Mouse (Mus musculus) liver, postnatal 0 days (tissue): ENCODE results near the gene Dlg4. TPM values are rescaled to one million over a fixed set of nuclear protein-coding genes. Genes with fewer than 3 reads are reported as not detected.

ENCODE experiments used
- ATAC-seq: fragments of 200-750 bp; cut with Nextera tagmentation; 2 replicates; pipeline ENCODE4 v1.8.0; 2017; ENCODE audit warnings: mild to moderate bottlenecking, moderate library complexity
- DNase-seq: peaks from one replicate; pipeline ENCODE4 v3.0.0-alpha.2; 2016
- H3K27ac ChIP-seq: fragments of 300-500 bp; sonication (generic); 2 replicates; pipeline ENCODE4 v1.5.1; 2014; ENCODE audit warnings: antibody characterized with exemption, moderate library complexity, mild to moderate bottlenecking, low read depth
- H3K27me3 ChIP-seq: fragments of 300-500 bp; sonication (generic); 2 replicates; pipeline ENCODE4 v1.6.1; 2014; ENCODE audit warnings: low read length, control low read depth, mixed read lengths; ENCODE audit not compliant: insufficient read depth
- H3K36me3 ChIP-seq: fragments of 300-500 bp; sonication (generic); replicated peaks from 2 replicates; pipeline ENCODE4 v1.6.1; 2014; ENCODE audit warnings: mild to moderate bottlenecking, control low read depth, low read length, moderate library complexity, mixed read lengths; ENCODE audit not compliant: insufficient read depth
- H3K4me1 ChIP-seq: fragments of 300-500 bp; sonication (generic); 2 replicates; pipeline ENCODE4 v1.6.1; 2014; ENCODE audit warnings: antibody characterized with exemption, mild to moderate bottlenecking, control low read depth; ENCODE audit not compliant: insufficient read depth
- H3K4me2 ChIP-seq: fragments of 300-500 bp; sonication (generic); 2 replicates; pipeline ENCODE4 v1.6.1; 2014; ENCODE audit warnings: low read depth, mild to moderate bottlenecking, low read length, moderate library complexity, mixed read lengths
- H3K4me3 ChIP-seq: fragments of 300-500 bp; sonication (generic); 2 replicates; pipeline ENCODE4 v1.5.1; 2014; ENCODE audit warnings: low read depth, low read length
- H3K9ac ChIP-seq: fragments of 300-500 bp; sonication (generic); replicated peaks from 2 replicates; pipeline ENCODE4 v1.6.1; 2014; ENCODE audit warnings: mild to moderate bottlenecking, moderate library complexity
- H3K9me3 ChIP-seq: fragments of 300-500 bp; sonication (generic); 2 replicates; pipeline ENCODE4 v1.6.1; 2016; ENCODE audit warnings: mild to moderate bottlenecking, control low read depth, low read length, mixed read lengths
- CTCF ChIP-seq: sonication (generic); IDR thresholded peaks from 2 replicates; pipeline ENCODE4 v1.5.1; 2016; ENCODE audit warnings: antibody characterized with exemption, low read depth
- EP300 ChIP-seq: IDR thresholded peaks from 2 replicates; pipeline ENCODE4 v1.6.1; 2016; ENCODE audit warnings: antibody characterized with exemption, low read depth, mild to moderate bottlenecking
- WGBS: fragments of 180-500 bp; shearing (Covaris S2); extraction: QIAGEN DNeasy Blood & Tissue Kit; methylation state at CpG from one replicate; pipeline ENCODE4 v1.1.7; 2014; ENCODE audit not compliant: insufficient replicate concordance; 5-methylcytosine and 5-hydroxymethylcytosine counted together
- microRNA counts: library from miRNA; unstranded; fragments of <30 nt; microRNA quantifications from one replicate; lab custom pipeline; 2015
- microRNA-seq: library from miRNA; unstranded; fragments of <30 nt; microRNA quantifications from one replicate; pipeline ENCODE4, GENCODE M21; 2016
- polyA plus RNA-seq: library from polyadenylated mRNA; unstranded; fragments of >200 nt; fragmentation: Nextera tagmentation; extraction: Ambion mirVana; gene quantifications from 2 replicates; pipeline ENCODE4 v1.2.1, GENCODE M21; 2015

Gene Dlg4
- polyA plus RNA-seq, 1 experiment from 2014 or later = 0.61 TPM

DNA sequence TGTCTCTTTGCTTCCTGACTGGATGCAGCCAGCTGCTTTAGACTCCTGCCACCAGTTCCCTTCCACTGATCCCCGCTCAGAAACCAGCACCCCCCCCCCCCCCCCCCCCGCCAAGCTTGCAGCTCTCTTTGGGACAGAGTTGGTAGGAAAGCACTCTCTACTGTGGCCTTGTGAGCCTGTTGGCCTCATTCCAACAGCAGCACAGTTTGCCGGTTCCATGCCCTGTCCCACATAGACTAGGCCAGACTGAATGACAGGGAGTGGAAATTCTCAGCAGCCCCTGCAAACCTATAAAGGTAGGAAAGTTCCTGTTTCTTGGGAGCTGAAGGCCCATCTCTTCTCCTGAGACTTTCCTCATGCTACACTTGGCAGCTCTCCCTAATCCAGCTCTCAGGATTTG lies 60.7 kb downstream of the Dlg4 start:
- ATAC-seq (no peak), DNase-seq (no peak)
- H3K36me3 ChIP-seq = no peaks in the 10 kb centered on the region
- peaks cover 29% of the 10 kb centered on the region for H3K4me1 ChIP-seq
- no peak overlapping the region for H3K9ac ChIP-seq
- H3K4me2 ChIP-seq = no peak overlapping the region
- TF ChIP-seq CTCF (no peak), EP300 (no peak)
- no peaks in the 10 kb centered on the region for H3K27me3 ChIP-seq
- no peak overlapping the region for H3K4me3 ChIP-seq
- no peaks in the 10 kb centered on the region for H3K9me3 ChIP-seq
- WGBS = 54% methylated on average over 3 of the region's 3 CpGs
- no peak overlapping the region for H3K27ac ChIP-seq

DNA sequence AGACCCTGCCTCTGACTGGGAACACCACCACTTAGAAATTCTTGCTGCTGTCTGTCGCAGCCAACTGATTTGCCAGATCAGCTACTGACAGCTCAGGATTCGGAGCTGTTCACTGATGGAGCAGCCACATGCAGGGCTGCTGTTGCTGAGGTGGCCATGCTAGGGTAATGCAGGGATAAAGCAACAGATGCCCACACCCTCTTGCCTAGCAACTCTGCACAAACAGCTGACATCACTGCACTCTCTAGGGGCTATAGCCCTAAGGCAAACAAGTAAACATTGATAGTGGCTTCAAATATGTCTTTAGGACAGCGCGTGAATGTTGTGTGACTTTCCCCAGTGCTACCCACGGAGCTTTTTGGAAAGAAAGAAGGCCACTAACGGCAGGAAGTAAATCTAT lies 62.4 kb downstream of the Dlg4 start:
- no peaks in the 10 kb centered on the region for H3K27me3 ChIP-seq
- no peaks in the 10 kb centered on the region for H3K36me3 ChIP-seq
- no peak overlapping the region for H3K27ac ChIP-seq
- no peaks in the 10 kb centered on the region for H3K9me3 ChIP-seq
- WGBS = 54% methylated on average over 6 of the region's 6 CpGs
- TF ChIP-seq CTCF (no peak), EP300 (no peak)
- no peak overlapping the region for H3K9ac ChIP-seq
- ATAC-seq (no peak), DNase-seq (no peak)
- H3K4me3 ChIP-seq = no peak overlapping the region
- no peak overlapping the region for H3K4me2 ChIP-seq
- peaks cover 29% of the 10 kb centered on the region for H3K4me1 ChIP-seq

DNA sequence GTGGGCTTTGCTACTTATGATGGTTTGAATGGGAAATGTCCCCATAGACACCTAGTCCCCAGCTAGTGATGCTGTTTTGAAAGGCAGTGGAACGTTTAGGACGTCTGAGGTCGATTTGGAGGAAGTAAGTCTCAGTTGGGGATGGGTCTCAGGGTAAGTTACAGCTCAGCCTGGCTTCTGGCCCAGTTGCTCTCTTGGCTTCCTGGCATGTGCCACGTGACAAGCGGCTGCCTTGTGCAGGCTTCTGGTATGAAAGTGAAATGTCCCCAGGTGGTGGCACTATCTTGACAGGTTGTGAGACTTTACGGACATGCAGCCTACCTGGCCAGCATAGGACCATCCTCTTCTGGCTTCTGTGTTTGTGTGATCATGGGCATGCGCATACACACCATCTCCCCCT lies 63.2 kb downstream of the Dlg4 start:
- Histone ChIP-seq H3K4me2 (no peak overlapping the region), H3K27me3 (no peaks in the 10 kb centered on the region), H3K9me3 (no peaks in the 10 kb centered on the region), H3K27ac (no peak overlapping the region), H3K4me1 (peaks cover 27% of the 10 kb centered on the region), H3K4me3 (no peak overlapping the region), H3K36me3 (no peaks in the 10 kb centered on the region), H3K9ac (no peak overlapping the region)
- DNase-seq (peak; percentile 41), ATAC-seq (no peak)
- TF ChIP-seq EP300 = no peak
- TF ChIP-seq CTCF = peak; percentile 20; the same call in 1 of the 2 replicates
- WGBS = 40% methylated on average over 7 of the region's 7 CpGs

DNA sequence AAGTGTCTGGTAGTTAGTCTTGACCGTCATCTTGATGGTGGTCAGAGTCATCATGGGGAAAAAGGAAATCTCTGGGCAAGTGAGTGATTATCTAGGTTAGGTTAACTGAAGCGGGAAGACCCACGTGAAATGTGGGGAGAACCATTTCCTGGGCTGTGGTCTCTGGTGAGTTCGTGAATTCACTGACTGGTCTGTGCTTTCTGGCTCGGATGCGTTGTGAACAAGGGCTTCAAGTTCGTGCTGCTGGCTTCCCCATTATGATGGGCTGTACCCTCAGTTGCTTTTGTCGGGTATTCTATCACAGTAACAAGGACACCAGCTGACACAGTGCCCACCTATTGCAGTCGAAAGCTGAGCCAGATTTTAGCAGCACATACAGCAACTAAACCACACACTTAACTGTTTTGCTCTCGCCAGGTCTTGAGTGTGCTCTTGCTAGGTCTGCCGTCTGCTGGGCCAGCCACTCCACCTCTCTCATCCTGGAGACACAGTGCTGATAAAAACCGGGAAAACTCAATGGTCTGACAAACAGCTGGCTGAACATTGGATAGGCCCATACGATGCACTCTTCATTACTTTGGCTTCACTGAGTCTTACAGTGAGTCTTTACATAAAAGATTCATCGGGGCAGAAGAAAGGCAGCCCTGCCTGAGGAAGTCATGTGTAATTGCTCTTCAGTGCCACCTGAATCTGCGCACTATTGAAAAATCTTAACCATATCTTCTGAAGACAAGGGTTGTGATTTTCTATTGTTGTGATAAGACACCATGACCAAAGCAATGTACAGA lies 64.3 kb downstream of the Dlg4 start:
- Histone ChIP-seq H3K9me3 (no peaks in the 10 kb centered on the region), H3K27me3 (no peaks in the 10 kb centered on the region), H3K4me3 (no peak overlapping the region), H3K36me3 (no peaks in the 10 kb centered on the region), H3K4me1 (peaks cover 22% of the 10 kb centered on the region), H3K27ac (no peak overlapping the region), H3K4me2 (no peak overlapping the region), H3K9ac (no peak overlapping the region)
- 60% methylated on average over 15 of the region's 15 CpGs for WGBS
- DNase-seq = no peak
- no peak for ATAC-seq
- TF ChIP-seq EP300 (no peak), CTCF (no peak)

DNA sequence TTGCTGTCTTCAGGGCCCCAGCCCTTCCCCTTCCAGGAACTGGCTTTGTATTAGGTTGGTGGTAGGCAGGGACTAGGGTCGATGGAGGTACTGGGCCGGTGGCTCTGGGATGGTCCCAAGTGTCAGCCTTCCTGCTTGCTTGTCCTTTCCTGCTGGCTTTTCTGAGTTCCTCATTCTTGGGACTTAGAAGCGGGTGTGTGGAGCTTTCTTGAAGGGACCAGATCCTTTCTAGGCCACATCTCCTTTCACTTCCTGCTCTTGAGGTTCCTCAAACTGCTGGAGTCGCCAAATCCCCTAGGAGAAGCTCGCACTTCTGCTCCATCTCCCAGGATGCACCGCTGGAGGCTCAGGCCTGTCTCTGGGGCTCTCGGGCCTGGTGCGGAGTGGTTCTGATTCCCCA lies 67.8 kb downstream of the Dlg4 start:
- no peaks in the 10 kb centered on the region for H3K27me3 ChIP-seq
- DNase-seq (no peak), ATAC-seq (0 out of 2 replicates have a peak, but pooled peaks have one; percentile 27)
- peaks cover 7% of the 10 kb centered on the region for H3K4me1 ChIP-seq
- no peak for TF ChIP-seq EP300
- TF ChIP-seq CTCF = no peak
- 60% methylated on average over 8 of the region's 8 CpGs for WGBS
- no peak overlapping the region for H3K4me2 ChIP-seq
- H3K36me3 ChIP-seq = no peaks in the 10 kb centered on the region
- no peak overlapping the region for H3K9ac ChIP-seq
- 0 out of 2 replicates have a peak, but pooled peaks cover 4% of the 10 kb centered on the region for H3K9me3 ChIP-seq
- H3K27ac ChIP-seq = no peak overlapping the region
- H3K4me3 ChIP-seq = no peak overlapping the region

DNA sequence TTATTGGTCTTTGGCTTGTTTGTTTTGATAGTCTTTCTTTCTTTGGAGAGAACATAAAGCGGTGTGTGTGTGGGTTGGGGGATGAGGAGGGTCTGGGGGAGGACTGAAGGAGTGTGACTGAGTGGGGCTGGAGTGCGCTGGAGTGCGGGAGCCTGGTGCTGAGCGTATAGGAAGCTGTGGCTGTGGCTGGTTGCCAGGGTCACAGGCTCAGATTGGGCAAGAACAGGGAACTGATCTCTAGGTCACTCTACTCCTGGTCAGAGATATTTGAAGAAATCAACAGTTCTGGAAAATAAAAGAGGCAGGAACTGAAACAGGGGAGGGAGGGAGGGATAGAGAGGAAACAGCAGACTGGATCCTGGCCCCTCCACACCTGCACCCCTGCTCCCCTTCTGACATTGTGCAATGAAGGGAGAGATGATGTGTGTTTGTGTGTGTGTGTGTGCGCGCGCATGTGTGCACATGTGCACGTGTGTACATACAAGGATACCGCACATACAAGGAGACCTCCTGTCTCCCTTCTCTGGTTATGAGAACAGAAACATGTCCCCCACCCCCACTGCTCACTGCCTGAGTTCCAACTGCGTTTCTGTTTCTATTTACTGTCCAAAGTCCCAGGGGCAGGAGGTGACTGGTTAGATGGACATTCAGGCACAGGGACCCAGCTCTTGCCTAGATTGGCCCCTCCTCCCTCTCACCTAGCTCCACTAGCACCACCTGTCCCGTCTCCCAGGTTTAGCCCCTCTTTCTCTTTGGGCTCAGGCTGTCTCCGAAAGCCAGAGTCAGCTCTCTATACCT lies 75.4 kb downstream of the Dlg4 start, which contains the start of gene Asgr2:
Gene Asgr2 (plus strand): TSS at position 659 of the 798 bp plus-strand sequence.
- Histone ChIP-seq H3K4me2 (peak within 1 kb of the TSS; percentile 61), H3K36me3 (no peaks in the 10 kb centered on the region), H3K27ac (peak within 1 kb of the TSS; percentile 96), H3K9ac (peak within 1 kb of the TSS; percentile 46), H3K9me3 (no peaks in the 10 kb centered on the region), H3K27me3 (no peaks in the 10 kb centered on the region), H3K4me3 (peak within 1 kb of the TSS; percentile 20; the same call in 1 of the 2 replicates), H3K4me1 (peaks cover 4% of the 10 kb centered on the region; the same call in 1 of the 2 replicates)
- 39% methylated on average over 12 of the region's 12 CpGs for WGBS
- DNase-seq (peak; percentile 78), ATAC-seq (peak; percentile 96)
- TF ChIP-seq CTCF = no peak
- TF ChIP-seq EP300 = no peak

MicroRNAs within 50 kb of the gene (microRNA counts, 519-probe panel; counts per million panel counts)
- microRNA mmu-miR-324-3p (lab: Ali Mortazavi, UCI) = not detected
- 3,344 counts per million, percentile 35 among the panel's probes with 10 or more counts for microRNA mmu-miR-324-5p (lab: Ali Mortazavi, UCI)

Small RNAs within 50 kb of the gene (microRNA-seq; reads per million reads assigned to microRNA genes)
- gene Gm44349 (not detected), gene Mir324 (2,256 reads per million, percentile 80 among the genes with 10 or more reads in this experiment)

Other genes starting within 250 kb of the Dlg4 start
- 0.73 and 0.76 TPM in 2 replicates for gene Chrnb1, start 221.0 kb upstream of the Dlg4 start, polyA plus RNA-seq
- 0.04 and 0.07 TPM in 2 replicates for gene Fgf11, start 215.1 kb upstream of the Dlg4 start, polyA plus RNA-seq
- 4.4 and 4.8 TPM in 2 replicates for gene Tmem102, start 211.3 kb upstream of the Dlg4 start, polyA plus RNA-seq
- gene Gm39566, start 201.6 kb upstream of the Dlg4 start, polyA plus RNA-seq = not detected in 2 replicates
- gene Spem2, start 198.5 kb upstream of the Dlg4 start, polyA plus RNA-seq = not detected in 2 replicates
- not detected in 2 replicates for gene Spem1, start 194.8 kb upstream of the Dlg4 start, polyA plus RNA-seq
- gene Nlgn2, start 179.2 kb upstream of the Dlg4 start, polyA plus RNA-seq = 0.60 and 0.75 TPM in 2 replicates
- gene Tmem256, start 178.4 kb upstream of the Dlg4 start, polyA plus RNA-seq = 412 and 418 TPM in 2 replicates
- 20.8 and 23.1 TPM in 2 replicates for gene Plscr3, start 170.6 kb upstream of the Dlg4 start, polyA plus RNA-seq
- 0.28 and 0.69 TPM in 2 replicates for gene Tnk1, start 158.2 kb upstream of the Dlg4 start, polyA plus RNA-seq
- not detected in 2 replicates for gene Tmem95, start 138.9 kb upstream of the Dlg4 start, polyA plus RNA-seq
- gene Kctd11, start 135.5 kb upstream of the Dlg4 start, polyA plus RNA-seq = 0.92 and 0.95 TPM in 2 replicates
- 6.5 and 7.1 TPM in 2 replicates for gene Acap1, start 121.4 kb upstream of the Dlg4 start, polyA plus RNA-seq
- 0.90 and 1.2 TPM in 2 replicates for gene 2810408A11Rik, start 116.0 kb upstream of the Dlg4 start, polyA plus RNA-seq
- gene Neurl4, start 115.9 kb upstream of the Dlg4 start, polyA plus RNA-seq = 1.0 and 1.4 TPM in 2 replicates
- gene Gps2, start 103.1 kb upstream of the Dlg4 start, polyA plus RNA-seq = 46.1 and 48.9 TPM in 2 replicates
- 872 and 914 TPM in 2 replicates for gene Eif5a, start 95.0 kb upstream of the Dlg4 start, polyA plus RNA-seq
- gene Ybx2, start 81.1 kb upstream of the Dlg4 start, polyA plus RNA-seq = not detected in 2 replicates
- gene Slc2a4, start 68.8 kb upstream of the Dlg4 start, polyA plus RNA-seq = 7.7 and 10.4 TPM in 2 replicates
- gene Cldn7, start 52.2 kb upstream of the Dlg4 start, polyA plus RNA-seq = 4.1 and 4.4 TPM in 2 replicates
- gene Ctdnep1, start 35.8 kb upstream of the Dlg4 start, polyA plus RNA-seq = 8.4 and 9.7 TPM in 2 replicates
- gene Elp5, start 34.4 kb upstream of the Dlg4 start, polyA plus RNA-seq = 40.6 and 42.9 TPM in 2 replicates
- gene Gabarap, start 25.8 kb upstream of the Dlg4 start, polyA plus RNA-seq = 305 and 324 TPM in 2 replicates
- gene Phf23, start 21.2 kb upstream of the Dlg4 start, polyA plus RNA-seq = 19.5 and 25.5 TPM in 2 replicates
- gene Dvl2, start 16.3 kb upstream of the Dlg4 start, polyA plus RNA-seq = 2.7 and 3.4 TPM in 2 replicates
- gene Acadvl, start 1.5 kb upstream of the Dlg4 start, polyA plus RNA-seq = 345 and 367 TPM in 2 replicates
- gene Asgr1, start 37.1 kb downstream of the Dlg4 start, polyA plus RNA-seq = 458 and 462 TPM in 2 replicates
- gene Asgr2, start 75.7 kb downstream of the Dlg4 start, polyA plus RNA-seq = 48.3 and 53.3 TPM in 2 replicates
- 1.5 TPM in 2 replicates for gene Mgl2, start 113.4 kb downstream of the Dlg4 start, polyA plus RNA-seq
- 0.46 and 0.81 TPM in 2 replicates for gene Clec10a, start 139.3 kb downstream of the Dlg4 start, polyA plus RNA-seq
- gene Slc16a11, start 195.8 kb downstream of the Dlg4 start, polyA plus RNA-seq = 1.4 and 1.8 TPM in 2 replicates
- gene Slc16a13, start 204.1 kb downstream of the Dlg4 start, polyA plus RNA-seq = 1.3 and 1.9 TPM in 2 replicates
- 1.4 and 1.8 TPM in 2 replicates for gene Bcl6b, start 212.9 kb downstream of the Dlg4 start, polyA plus RNA-seq
- gene 0610010K14Rik, start 221.0 kb downstream of the Dlg4 start, polyA plus RNA-seq = 48.9 and 55.2 TPM in 2 replicates
- 5.4 and 5.8 TPM in 2 replicates for gene Gm21988, start 222.9 kb downstream of the Dlg4 start, polyA plus RNA-seq
- 241 TPM in 2 replicates for gene Rnasek, start 222.9 kb downstream of the Dlg4 start, polyA plus RNA-seq
- 17.8 and 20.0 TPM in 2 replicates for gene Alox12, start 238.4 kb downstream of the Dlg4 start, polyA plus RNA-seq